Mouse (Mus musculus) MEL (cell line): ENCODE results near the gene Ino80. TPM values are rescaled to one million over a fixed set of nuclear protein-coding genes. Genes with fewer than 3 reads are reported as not detected.

ENCODE experiments used
- DNase-seq: peaks from one replicate; pipeline ENCODE4 v3.0.0; 2011; ENCODE audit warnings: low read depth, low spot score
- H3K27ac ChIP-seq: 2 replicates; pipeline ENCODE4 v1.5.1; 2012; ENCODE audit warnings: low read depth, mild to moderate bottlenecking, control low read depth, low read length, moderate library complexity; ENCODE audit not compliant: control insufficient read depth
- H3K27me3 ChIP-seq, 2 experiments: fragments of 150-350 bp in 1 of 2; sonication (generic) in 1 of 2; 2 replicates each; pipeline ENCODE4 v1.6.1; 2012; ENCODE audit warnings: low read length in 2 of 2, mild to moderate bottlenecking in 2 of 2, improper control_type of control experiment in 1 of 2, moderate library complexity in 1 of 2; ENCODE audit not compliant: insufficient read depth in 2 of 2, control insufficient read depth in 1 of 2
- H3K36me3 ChIP-seq, 2 experiments: 2 replicates each; pipeline ENCODE4 v1.6.1; 2012 to 2014; ENCODE audit warnings: low read length in 2 of 2, improper control_type of control experiment in 1 of 2, inconsistent platforms in 1 of 2, mild to moderate bottlenecking in 1 of 2; ENCODE audit not compliant: insufficient read depth in 2 of 2, control insufficient read depth in 1 of 2
- H3K4me1 ChIP-seq, 2 experiments: fragments of 150-350 bp in 1 of 2; sonication (generic) in 1 of 2; 2 replicates each; pipeline ENCODE4 v1.6.1; 2012; ENCODE audit warnings: low read length in 2 of 2, improper control_type of control experiment in 1 of 2, mild to moderate bottlenecking in 1 of 2; ENCODE audit not compliant: insufficient read depth in 2 of 2, control insufficient read depth in 1 of 2
- H3K4me3 ChIP-seq, 2 experiments: fragments of 150-350 bp in 1 of 2; sonication (generic) in 1 of 2; 2 replicates each; pipeline ENCODE4 v1.5.1; 2012; ENCODE audit warnings: low read depth in 2 of 2, low read length in 2 of 2, mild to moderate bottlenecking in 2 of 2, moderate library complexity in 2 of 2, control low read depth in 1 of 2, improper control_type of control experiment in 1 of 2; ENCODE audit not compliant: control insufficient read depth in 1 of 2, insufficient read depth in 1 of 2
- H3K79me2 ChIP-seq: 2 replicates; pipeline ENCODE4 v1.6.1; 2012; ENCODE audit warnings: mild to moderate bottlenecking, low read length, moderate library complexity; ENCODE audit not compliant: control insufficient read depth, poor library complexity, insufficient read depth
- H3K9ac ChIP-seq: 2 replicates; pipeline ENCODE4 v1.6.1; 2012; ENCODE audit warnings: low read depth, mild to moderate bottlenecking, control low read depth, low read length, moderate library complexity; ENCODE audit not compliant: control insufficient read depth, poor library complexity, severe bottlenecking
- H3K9me3 ChIP-seq: fragments of 150-350 bp; sonication (generic); replicated peaks from 2 replicates; pipeline ENCODE4 v1.6.1; 2012; ENCODE audit warnings: mild to moderate bottlenecking, low read length, improper control_type of control experiment, moderate library complexity; ENCODE audit not compliant: insufficient read depth
- CHD1 ChIP-seq: IDR thresholded peaks from 2 replicates; pipeline ENCODE4 v1.6.1; 2012; ENCODE audit warnings: low read depth, mild to moderate bottlenecking, inconsistent platforms, low read length, improper control_type of control experiment
- CTCF ChIP-seq, 3 experiments: IDR thresholded peaks in 2 of 3; conservative IDR thresholded peaks in 1 of 3; 2 replicates each; pipeline ENCODE4 v1.5.1; 2011 to 2012; ENCODE audit warnings: low read length in 3 of 3, low read depth in 2 of 3, mild to moderate bottlenecking in 2 of 3, improper control_type of control experiment in 1 of 3, inconsistent platforms in 1 of 3, mixed read lengths in 1 of 3, moderate library complexity in 1 of 3; ENCODE audit not compliant: control insufficient read depth in 1 of 3, insufficient read depth in 1 of 3, poor library complexity in 1 of 3, severe bottlenecking in 1 of 3
- E2F4 ChIP-seq: IDR thresholded peaks from 2 replicates; pipeline ENCODE4 v1.6.1; 2011; ENCODE audit warnings: low read depth, low read length, improper control_type of control experiment, borderline replicate concordance
- ELF1 ChIP-seq: IDR thresholded peaks from 2 replicates; pipeline ENCODE4 v1.6.1; 2014; ENCODE audit warnings: low read depth, mild to moderate bottlenecking, inconsistent platforms, low read length, improper control_type of control experiment, moderate library complexity
- GABPA ChIP-seq: IDR thresholded peaks from 2 replicates; pipeline ENCODE4 v1.6.1; 2012; ENCODE audit warnings: low read depth, mild to moderate bottlenecking, inconsistent platforms, low read length, improper control_type of control experiment, moderate library complexity
- GATA1 ChIP-seq: IDR thresholded peaks from 2 replicates; pipeline ENCODE4 v1.6.1; 2011; ENCODE audit warnings: low read depth, low read length, improper control_type of control experiment
- HCFC1 ChIP-seq: IDR thresholded peaks from 2 replicates; pipeline ENCODE4 v1.6.1; 2012; ENCODE audit warnings: low read depth, mild to moderate bottlenecking, inconsistent platforms, low read length, improper control_type of control experiment, moderate library complexity
- MAFK ChIP-seq: IDR thresholded peaks from 2 replicates; pipeline ENCODE4 v1.6.1; 2011; ENCODE audit warnings: low read depth, mild to moderate bottlenecking, low read length, improper control_type of control experiment, borderline replicate concordance
- MEF2A ChIP-seq: IDR thresholded peaks from 2 replicates; pipeline ENCODE4 v1.6.1; 2014; ENCODE audit warnings: low read depth, mild to moderate bottlenecking, inconsistent platforms, low read length, improper control_type of control experiment; ENCODE audit not compliant: poor library complexity, insufficient replicate concordance, severe bottlenecking; ENCODE audit errors: extremely low read depth
- NELFE ChIP-seq: IDR thresholded peaks from 2 replicates; pipeline ENCODE4 v1.6.1; 2011; ENCODE audit warnings: low read depth, low read length, improper control_type of control experiment
- NRF1 ChIP-seq: IDR thresholded peaks from 2 replicates; pipeline ENCODE4 v1.6.1; 2014; ENCODE audit warnings: low read depth, mild to moderate bottlenecking, inconsistent platforms, low read length, improper control_type of control experiment, moderate library complexity; ENCODE audit not compliant: poor library complexity, insufficient read depth, severe bottlenecking
- POLR2AphosphoS5 ChIP-seq: IDR thresholded peaks from 2 replicates; pipeline ENCODE4 v1.6.1; 2012; ENCODE audit warnings: low read depth, borderline replicate concordance, mild to moderate bottlenecking, inconsistent platforms, low read length, moderate library complexity, mixed read lengths
- SIN3A ChIP-seq: IDR thresholded peaks from 2 replicates; pipeline ENCODE4 v1.6.1; 2012; ENCODE audit warnings: low read length, improper control_type of control experiment, inconsistent platforms
- TBP ChIP-seq: IDR thresholded peaks from 2 replicates; pipeline ENCODE4 v1.8.0; 2011; ENCODE audit warnings: low read depth, low read length, improper control_type of control experiment
- UBTF ChIP-seq: IDR thresholded peaks from 2 replicates; pipeline ENCODE4 v1.6.1; 2012; ENCODE audit warnings: low read depth, mild to moderate bottlenecking, inconsistent platforms, low read length, improper control_type of control experiment, moderate library complexity, borderline replicate concordance; ENCODE audit not compliant: insufficient read depth
- polyA plus RNA-seq, 2 experiments: library from polyadenylated mRNA; stranded (reverse) in 1 of 2; unstranded in 1 of 2; fragments of >175 nt in 1 of 2; fragments of >200 nt in 1 of 2; gene quantifications; 2 replicates each; pipeline versions ENCODE4 v1.2.1 to v1.2.4; 2012; ENCODE audit warnings: low replicate concordance in 2 of 2, low read depth in 1 of 2; ENCODE audit not compliant: insufficient read length in 2 of 2, insufficient read depth in 1 of 2, missing spikeins in 1 of 2
- total RNA-seq: library from RNA; depleted of rRNA; stranded (reverse); fragments of 300-350 nt; gene quantifications from 2 replicates; pipeline ENCODE4 v1.2.3, GENCODE M21; 2012

Ino80 gene
- total and polyA plus RNA-seq, 3 experiments: 13.9 to 37.9 (median 23.1) TPM

DNA sequence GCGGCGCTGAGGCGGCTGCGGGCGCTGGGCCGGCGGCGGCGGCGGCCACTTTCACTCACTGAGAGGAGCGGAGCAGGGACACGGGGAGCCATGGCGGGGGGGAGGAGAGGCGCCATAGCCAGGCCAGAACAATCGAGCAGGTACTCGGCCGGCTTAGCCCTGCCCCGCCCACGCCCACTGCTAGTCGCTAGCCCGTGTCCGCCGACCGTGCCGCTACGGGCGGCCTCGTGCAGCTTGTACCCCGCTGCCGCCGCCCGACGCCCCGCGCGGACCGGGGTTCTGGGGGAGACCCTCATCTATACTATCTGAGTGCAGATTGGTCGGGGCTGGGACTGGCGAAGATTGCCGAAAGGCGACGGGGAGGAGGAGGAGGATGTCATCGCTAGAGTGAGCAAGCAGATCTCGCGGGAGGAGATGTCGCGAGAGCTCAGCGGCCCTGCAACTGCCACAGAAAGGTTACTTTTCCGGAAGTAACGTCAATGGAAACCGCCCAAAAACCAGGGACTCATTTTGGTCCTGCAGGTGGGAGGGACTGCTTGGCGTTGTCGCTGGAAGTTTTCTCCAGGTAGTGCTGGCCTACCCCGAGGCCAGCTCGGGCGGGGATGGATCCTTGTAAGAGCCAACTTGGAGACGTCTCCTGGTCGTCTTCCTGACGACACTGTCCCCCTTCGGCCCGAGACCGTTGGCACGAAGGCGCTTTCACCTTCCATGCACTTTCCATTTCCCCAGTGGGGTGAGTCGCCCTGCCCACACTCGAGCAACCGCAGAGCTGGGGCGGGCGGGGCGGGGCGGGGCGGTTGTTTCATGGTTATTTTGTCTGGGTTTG lies at the start of gene Ino80 (continued):
- no peak for TF ChIP-seq NRF1
- TF ChIP-seq SIN3A: peak; percentile 96
- peak; percentile 89 for TF ChIP-seq TBP
- peak; percentile 82 for TF ChIP-seq ELF1
- TF ChIP-seq CHD1: no peak

DNA sequence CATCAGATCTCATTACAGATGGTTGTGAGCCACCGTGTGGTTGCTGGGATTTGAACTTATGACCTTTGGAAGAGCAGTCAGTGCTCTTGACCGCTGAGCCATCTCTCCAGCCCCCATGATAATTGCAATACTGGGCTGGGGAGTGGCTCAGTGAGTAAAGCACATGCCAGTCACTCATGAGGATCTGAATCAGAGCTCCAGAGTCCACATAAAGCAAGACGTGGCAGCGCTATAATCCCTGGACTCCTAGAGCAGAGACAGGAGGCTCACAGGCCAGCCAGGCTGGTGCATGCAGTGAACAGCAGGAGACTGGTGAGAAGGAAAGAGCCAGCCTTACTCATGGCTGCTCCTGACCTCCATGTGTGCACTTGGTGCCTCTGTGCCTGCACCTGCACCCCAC lies 47.9 kb upstream of the Ino80 start:
- no peak for DNase-seq
- no peaks in the 10 kb centered on the region for H3K79me2 ChIP-seq
- H3K27me3 ChIP-seq: no peaks in the 10 kb centered on the region
- H3K9me3 ChIP-seq: no peaks in the 10 kb centered on the region
- no peak overlapping the region for H3K9ac ChIP-seq
- no peaks in the 10 kb centered on the region for H3K36me3 ChIP-seq
- H3K27ac ChIP-seq: no peak overlapping the region
- no peaks in the 10 kb centered on the region for H3K4me1 ChIP-seq
- TF ChIP-seq POLR2AphosphoS5: no peak
- TF ChIP-seq GABPA: no peak
- TF ChIP-seq UBTF: no peak
- TF ChIP-seq HCFC1: no peak
- H3K4me3 ChIP-seq: no peak overlapping the region

DNA sequence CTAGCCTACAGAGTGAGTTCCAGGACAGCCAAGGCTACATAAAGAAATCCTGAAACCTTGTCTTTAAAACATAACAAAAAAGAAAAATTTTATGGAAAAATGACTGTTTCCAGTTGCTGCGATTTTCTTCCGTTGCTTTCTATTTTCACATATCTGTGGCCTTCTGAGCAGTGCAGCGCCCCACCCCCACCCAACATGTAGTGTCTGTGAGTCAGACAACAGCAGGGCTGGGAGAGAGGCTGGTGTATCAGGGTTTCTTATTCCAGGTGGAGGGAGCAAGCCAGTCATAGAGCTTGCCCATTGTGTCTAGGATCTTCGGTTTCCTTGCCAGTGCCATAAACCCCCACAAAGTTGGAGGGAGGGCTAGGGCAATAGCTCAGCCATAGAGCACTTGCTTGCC lies 46.3 kb upstream of the Ino80 start:
- no peak for DNase-seq
- Histone ChIP-seq H3K4me3 (no peak overlapping the region), H3K79me2 (no peaks in the 10 kb centered on the region), H3K4me1 (no peaks in the 10 kb centered on the region), H3K9ac (no peak overlapping the region), H3K9me3 (no peaks in the 10 kb centered on the region), H3K27me3 (no peaks in the 10 kb centered on the region), H3K36me3 (no peaks in the 10 kb centered on the region), H3K27ac (no peak overlapping the region)
- no peak for TF ChIP-seq MAFK
- TF ChIP-seq E2F4: no peak
- no peak for TF ChIP-seq CTCF (IDR thresholded peaks at IDR 0.05 in 2 of 3, conservative IDR thresholded peaks at IDR 0.05 in 1 of 3; ENCODE audit: control insufficient read depth in 1 of 3, insufficient read depth in 1 of 3, low read depth in 2 of 3, low read length in 3 of 3, poor library complexity in 1 of 3, severe bottlenecking in 1 of 3)
- TF ChIP-seq MEF2A: no peak
- TF ChIP-seq CHD1: no peak
- TF ChIP-seq NELFE: no peak
- TF ChIP-seq SIN3A: no peak
- TF ChIP-seq GATA1: no peak
